Mouse (Mus musculus) kidney, postnatal 0 days (tissue): ENCODE results near the gene Spred3. TPM values are rescaled to one million over a fixed set of nuclear protein-coding genes. Genes with fewer than 3 reads are reported as not detected.
"Not testable (repeated sequence)": the region's sequence is repeated elsewhere in the genome, so short reads cannot be mapped to it uniquely, and the experiment has no call there.

ENCODE experiments used
- ATAC-seq: fragments of 200-750 bp; cut with Nextera tagmentation; replicated peaks from 2 replicates; pipeline ENCODE4 v1.8.0; 2017; ENCODE audit warnings: low read depth, moderate number of reproducible peaks, moderate TSS enrichment, moderate library complexity; ENCODE audit not compliant: low FRiP score
- DNase-seq: peaks from one replicate; pipeline ENCODE4 v3.0.0-alpha.2; 2016; ENCODE audit warnings: low spot score
- H3K27ac ChIP-seq: fragments of 300-500 bp; sonication (generic); 2 replicates; pipeline ENCODE4 v1.5.1; 2014; ENCODE audit warnings: mild to moderate bottlenecking
- H3K27me3 ChIP-seq: fragments of 300-500 bp; sonication (generic); 2 replicates; pipeline ENCODE4 v1.6.1; 2014; ENCODE audit warnings: low read length, mixed read lengths; ENCODE audit not compliant: insufficient read depth
- H3K36me3 ChIP-seq: fragments of 300-500 bp; sonication (generic); 2 replicates; pipeline ENCODE4 v1.6.1; 2014; ENCODE audit warnings: low read length, mixed read lengths; ENCODE audit not compliant: insufficient read depth
- H3K4me1 ChIP-seq: fragments of 300-500 bp; sonication (generic); replicated peaks from 2 replicates; pipeline ENCODE4 v1.6.1; 2014; ENCODE audit warnings: antibody characterized with exemption, low read length, mixed read lengths; ENCODE audit not compliant: insufficient read depth
- H3K4me2 ChIP-seq: fragments of 300-500 bp; sonication (generic); 2 replicates; pipeline ENCODE4 v1.6.1; 2014; ENCODE audit warnings: mild to moderate bottlenecking, low read length, moderate library complexity, mixed read lengths
- H3K4me3 ChIP-seq: fragments of 300-500 bp; sonication (generic); replicated peaks from 2 replicates; pipeline ENCODE4 v1.5.1; 2014; ENCODE audit warnings: low read depth, low read length
- H3K9ac ChIP-seq: fragments of 300-500 bp; sonication (generic); 2 replicates; pipeline ENCODE4 v1.6.1; 2014; ENCODE audit warnings: low read depth, low read length
- H3K9me3 ChIP-seq: fragments of 300-500 bp; sonication (generic); replicated peaks from 2 replicates; pipeline ENCODE4 v1.6.1; 2016; ENCODE audit warnings: low read length, inconsistent platforms, mixed read lengths
- CTCF ChIP-seq: IDR thresholded peaks from 2 replicates; pipeline ENCODE4 v1.5.1; 2016; ENCODE audit warnings: antibody characterized with exemption, low read depth, mild to moderate bottlenecking, moderate library complexity
- WGBS: fragments of 180-500 bp; shearing (Covaris S2); extraction: QIAGEN DNeasy Blood & Tissue Kit; methylation state at CpG from one replicate; pipeline ENCODE4 v1.1.7; 2014; 5-methylcytosine and 5-hydroxymethylcytosine counted together
- polyA plus RNA-seq: library from polyadenylated mRNA; unstranded; fragments of >200 nt; fragmentation: Nextera tagmentation; extraction: Ambion mirVana; gene quantifications from 2 replicates; pipeline ENCODE4 v1.2.1, GENCODE M21; 2015

Spred3 gene
- 1.6 and 2.3 TPM in 2 replicates for polyA plus RNA-seq

DNA sequence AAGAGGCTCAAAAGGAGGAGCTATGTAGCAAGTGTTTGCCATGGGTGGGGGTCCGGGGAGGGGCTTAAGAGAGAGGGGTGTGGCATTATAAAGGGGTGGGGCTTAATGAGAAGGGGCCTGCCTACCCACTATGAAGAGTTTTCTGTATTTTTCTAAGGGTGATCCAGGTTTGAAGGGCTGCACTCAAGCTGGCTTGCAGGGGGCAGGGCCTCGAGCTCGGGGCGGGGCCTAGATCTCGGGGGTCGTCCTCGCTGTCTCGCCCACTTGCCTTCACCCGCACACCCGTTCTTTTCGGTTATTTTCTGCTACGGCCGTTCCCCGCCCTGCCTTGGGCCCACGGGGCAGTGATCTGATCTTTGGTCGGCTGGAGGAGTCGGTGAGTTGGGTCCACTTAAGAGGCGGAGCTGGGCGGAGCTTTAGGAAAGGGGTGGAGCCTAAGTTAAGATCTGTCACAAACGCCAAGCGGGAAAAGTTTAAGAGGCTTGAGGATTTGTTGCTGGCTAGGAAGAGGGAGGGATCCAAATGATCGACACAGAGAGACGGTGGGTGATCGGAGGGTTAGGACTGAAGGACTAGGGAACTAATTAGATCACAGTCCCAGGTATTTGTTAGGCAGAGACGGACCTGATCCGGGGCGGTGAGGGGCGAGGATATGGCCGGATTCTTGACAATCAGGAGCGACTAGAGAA is at the start of gene Spred3, which contains the start of gene Ggn:
TSS of gene Spred3 (minus strand) at position 346 of the 689 bp plus-strand sequence.
TSS of gene Ggn (plus strand) at position 145 of the 689 bp plus-strand sequence.
- H3K27me3 ChIP-seq = peaks cover 11% of the 10 kb centered on the region
- peak within 1 kb of the TSS; percentile 88 for H3K4me2 ChIP-seq
- TF ChIP-seq CTCF = no peak
- ATAC-seq = peak; percentile 75
- peak within 1 kb of the TSS; percentile 62 for H3K9ac ChIP-seq
- H3K27ac ChIP-seq = peak within 1 kb of the TSS; percentile 87
- peak within 1 kb of the TSS; percentile 77 for H3K4me3 ChIP-seq
- peak; percentile 93 for DNase-seq
- no peaks in the 10 kb centered on the region for H3K9me3 ChIP-seq
- H3K36me3 ChIP-seq = 0 out of 2 replicates have a peak, but pooled peaks cover 18% of the 10 kb centered on the region
- peaks cover 13% of the 10 kb centered on the region for H3K4me1 ChIP-seq
- WGBS = 1% methylated on average over 30 of the region's 30 CpGs

DNA sequence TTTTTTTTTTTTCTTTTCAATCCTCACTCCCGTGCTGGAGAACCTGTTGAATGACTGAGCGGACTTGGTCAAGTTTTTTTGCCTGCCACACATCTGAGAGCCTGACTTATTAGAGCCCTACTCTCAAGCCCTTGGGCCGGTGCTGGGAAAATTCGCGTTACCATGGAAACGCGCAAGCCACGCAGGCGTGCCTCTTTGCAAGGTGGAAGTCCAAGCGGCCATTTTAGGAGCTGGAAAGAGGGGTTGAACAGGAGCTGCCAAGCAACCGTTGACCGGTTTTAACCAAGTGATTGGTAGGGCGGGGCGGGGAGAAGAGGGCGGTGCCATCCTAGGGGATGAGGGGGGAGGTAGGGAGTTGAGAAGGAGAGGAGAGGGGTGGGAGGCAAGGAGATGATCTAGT is 44.6 kb upstream of the Spred3 start:
- Histone ChIP-seq H3K27ac (no peak overlapping the region), H3K36me3 (no peaks in the 10 kb centered on the region), H3K9me3 (no peaks in the 10 kb centered on the region), H3K9ac (no peak overlapping the region), H3K4me3 (no peak overlapping the region), H3K27me3 (no peaks in the 10 kb centered on the region), H3K4me2 (no peak overlapping the region), H3K4me1 (no peaks in the 10 kb centered on the region)
- ATAC-seq (no peak), DNase-seq (no peak)
- no peak for TF ChIP-seq CTCF
- 53% methylated on average over 15 of the region's 15 CpGs for WGBS

DNA sequence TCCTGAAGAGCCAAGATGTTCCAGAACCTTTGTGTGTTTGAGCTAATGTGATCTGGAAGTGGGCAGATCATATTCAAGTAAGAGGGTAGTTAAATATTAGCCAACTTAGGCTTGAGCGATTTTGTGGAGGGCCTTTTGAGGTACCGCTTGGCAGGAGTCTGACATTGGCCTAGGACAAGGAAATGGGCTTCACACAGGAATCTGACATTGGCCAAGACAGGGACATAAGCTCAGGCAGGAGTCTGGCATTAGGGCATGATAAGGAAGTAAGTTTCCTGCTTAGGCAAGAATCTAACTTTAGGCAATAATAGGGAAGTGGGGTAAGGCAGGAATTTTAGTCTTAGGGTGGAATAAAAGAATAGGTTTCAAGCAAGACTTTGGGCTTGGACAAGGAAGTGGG is 44.0 kb upstream of the Spred3 start:
- no peaks in the 10 kb centered on the region for H3K9me3 ChIP-seq
- no peaks in the 10 kb centered on the region for H3K27me3 ChIP-seq
- no peaks in the 10 kb centered on the region for H3K4me1 ChIP-seq
- H3K36me3 ChIP-seq = no peaks in the 10 kb centered on the region
- WGBS = 53% methylated on average over 2 of the region's 2 CpGs
- TF ChIP-seq CTCF = no peak
- ATAC-seq (no peak), DNase-seq (no peak)
- H3K9ac ChIP-seq = no peak overlapping the region
- H3K4me3 ChIP-seq = no peak overlapping the region
- no peak overlapping the region for H3K27ac ChIP-seq
- H3K4me2 ChIP-seq = no peak overlapping the region

DNA sequence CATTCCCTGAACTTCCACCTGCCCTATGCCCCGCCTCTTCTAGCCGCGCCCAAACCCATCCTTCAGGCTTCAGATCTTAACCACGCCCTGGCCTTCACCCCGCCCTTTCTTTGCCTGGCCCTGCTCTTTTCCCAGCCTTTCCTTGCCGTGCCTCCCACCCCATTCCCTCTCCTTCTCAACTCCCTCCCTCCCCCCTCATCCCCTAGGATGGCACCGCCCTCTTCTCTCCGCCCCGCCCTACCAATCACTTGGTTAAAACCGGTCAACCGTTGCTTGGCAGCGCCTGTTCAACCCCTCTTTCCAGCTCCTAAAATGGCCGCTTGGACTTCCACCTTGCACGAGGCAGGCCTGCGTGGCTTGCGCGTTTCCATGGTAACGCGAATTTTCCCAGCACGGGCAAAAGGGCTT is 43.5 kb upstream of the Spred3 start, which contains the start of gene Catsperg1:
TSS of gene Catsperg1 (minus strand) at position 361 of the 408 bp plus-strand sequence.
- peak; percentile 59 for ATAC-seq
- Histone ChIP-seq H3K36me3 (no peaks in the 10 kb centered on the region), H3K4me1 (no peaks in the 10 kb centered on the region), H3K4me2 (no peak within 1 kb of the TSS), H3K9ac (no peak within 1 kb of the TSS), H3K27ac (no peak within 1 kb of the TSS), H3K9me3 (no peaks in the 10 kb centered on the region), H3K27me3 (no peaks in the 10 kb centered on the region), H3K4me3 (no peak within 1 kb of the TSS)
- WGBS = 6% methylated on average over 20 of the region's 20 CpGs
- peak; percentile 73 for DNase-seq
- TF ChIP-seq CTCF = no peak

DNA sequence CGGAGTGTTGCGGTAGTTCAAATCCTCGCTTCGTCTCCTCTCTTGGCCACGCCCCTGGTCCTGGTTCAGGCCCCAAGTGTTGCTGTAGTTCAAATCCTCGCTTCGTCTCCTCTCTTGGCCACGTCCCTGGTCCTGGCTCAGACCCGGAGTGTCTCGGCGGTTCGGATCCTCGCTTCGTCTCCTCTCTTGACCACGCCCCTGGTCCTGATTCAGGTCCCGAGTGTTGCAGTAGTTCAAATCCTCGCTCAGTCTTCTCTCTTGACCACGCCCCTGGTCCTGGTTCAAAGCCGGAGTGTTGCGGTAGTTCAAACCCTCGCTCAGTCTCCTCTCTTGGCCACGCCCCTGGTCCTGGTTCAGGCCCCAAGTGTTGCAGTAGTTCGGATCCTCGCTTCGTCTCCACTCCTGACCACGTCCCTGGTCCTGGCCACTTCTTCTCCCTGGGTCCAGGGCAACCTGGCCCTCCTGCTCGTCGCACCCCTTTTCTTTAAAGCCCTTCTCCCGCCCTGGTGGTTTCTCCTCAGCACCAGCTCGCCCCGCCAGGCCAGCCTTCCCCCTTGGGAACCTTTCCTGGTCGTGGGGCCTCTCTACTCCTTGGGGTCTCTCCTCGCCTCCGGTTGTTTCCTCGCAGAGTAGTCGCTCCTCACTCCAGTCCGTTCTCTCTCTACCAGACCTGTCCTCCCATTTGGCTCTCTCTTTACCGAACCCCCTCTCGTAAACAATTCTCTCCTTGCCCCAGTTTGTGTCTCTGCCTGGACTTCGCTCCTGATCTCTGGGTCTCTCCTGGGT is 42.8 kb upstream of the Spred3 start:
- not testable (repeated sequence) for H3K27me3 ChIP-seq, H3K9me3 ChIP-seq, H3K4me3 ChIP-seq, H3K27ac ChIP-seq, ATAC-seq, DNase-seq, H3K4me2 ChIP-seq, H3K36me3 ChIP-seq, H3K9ac ChIP-seq, H3K4me1 ChIP-seq
- WGBS = 23% methylated on average over 40 of the region's 40 CpGs

DNA sequence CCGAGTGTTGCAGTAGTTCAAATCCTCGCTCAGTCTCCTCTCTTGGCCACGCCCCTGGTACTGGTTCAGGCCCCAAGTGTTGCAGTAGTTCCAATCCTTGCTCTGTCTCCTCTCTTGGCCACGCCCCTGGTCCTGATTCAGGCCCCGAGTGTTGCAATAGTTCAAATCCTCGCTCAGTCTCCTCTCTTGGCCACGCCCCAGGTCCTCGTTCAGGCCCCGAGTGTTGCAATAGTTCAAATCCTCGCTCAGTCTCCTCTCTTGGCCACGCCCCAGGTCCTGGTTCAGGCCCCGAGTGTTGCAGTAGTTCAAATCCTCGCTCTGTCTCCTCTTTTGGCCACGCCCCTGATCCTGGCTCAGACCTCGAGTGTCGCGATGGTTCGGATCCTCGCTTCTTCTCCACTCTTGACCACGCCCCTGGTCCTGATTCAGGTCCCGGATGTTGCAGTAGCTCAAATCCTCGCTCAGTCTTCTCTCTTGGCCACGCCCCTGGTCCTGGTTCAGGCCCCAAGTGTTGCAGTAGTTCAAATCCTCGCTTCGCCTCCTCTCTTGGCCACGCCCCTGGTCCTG is 42.1 kb upstream of the Spred3 start:
- no peak for TF ChIP-seq CTCF
- WGBS = 17% methylated on average over 26 of the region's 26 CpGs

More for the DNA sequence above, 42.1 kb upstream of the Spred3 start:
- H3K4me3 ChIP-seq = peak overlapping the region; percentile 33
- no peaks in the 10 kb centered on the region for H3K4me1 ChIP-seq
- H3K27me3 ChIP-seq = no peaks in the 10 kb centered on the region
- peak overlapping the region; percentile 52 for H3K4me2 ChIP-seq
- ATAC-seq (no peak), DNase-seq (no peak)
- peak overlapping the region; percentile 86; the same call in 1 of the 2 replicates for H3K27ac ChIP-seq
- no peak overlapping the region for H3K9ac ChIP-seq
- no peaks in the 10 kb centered on the region for H3K36me3 ChIP-seq
- no peaks in the 10 kb centered on the region for H3K9me3 ChIP-seq
